Mouse (Mus musculus) thymus, adult 2 months (tissue): ENCODE measurements around the gene Acap1.

Experiments
- CTCF ChIP-seq: fragments of 200-500 bp; IDR thresholded peaks from 2 replicates; pipeline ENCODE4 v1.5.1; 2012; ENCODE audit warnings: mild to moderate bottlenecking, control low read depth, low read length, moderate library complexity, borderline replicate concordance; ENCODE audit not compliant: control insufficient read depth, poor library complexity, insufficient read depth; ENCODE audit errors: extremely low read depth
- POLR2A ChIP-seq: fragments of 200-500 bp; IDR thresholded peaks from 2 replicates; pipeline ENCODE4 v1.6.1; 2012; ENCODE audit warnings: mild to moderate bottlenecking, low read length, control low read depth, moderate library complexity; ENCODE audit not compliant: control insufficient read depth, poor library complexity, insufficient read depth; ENCODE audit errors: extremely low read depth

DNA sequence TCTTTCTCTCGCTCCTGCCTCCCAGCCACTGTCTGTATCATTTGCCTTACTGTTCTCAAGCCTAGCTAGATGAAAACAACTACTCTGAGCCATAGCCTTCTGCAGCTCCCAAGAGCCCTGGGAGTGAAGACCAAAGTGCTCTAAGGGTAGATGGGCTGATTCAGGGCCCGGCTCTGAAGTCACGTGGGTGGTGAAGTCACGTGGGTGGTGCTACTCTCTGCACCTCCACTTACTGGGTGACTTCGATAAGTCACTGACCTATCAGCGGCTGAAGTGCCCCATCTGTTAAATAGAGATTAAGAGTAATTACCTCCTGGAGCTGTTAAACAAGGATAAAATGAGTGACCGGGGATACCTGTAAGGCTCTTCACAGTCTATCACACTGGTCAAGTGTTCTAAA is 41.3 kb downstream of the Acap1 start:
- no peak for TF ChIP-seq POLR2A
- no peak for TF ChIP-seq CTCF
